Mouse (Mus musculus) kidney, adult 2 months (tissue): Measurements from ENCODE around the gene Ppm1b.

ENCODE experiments used
- CTCF ChIP-seq: fragments of 200-500 bp; conservative IDR thresholded peaks from 2 replicates; pipeline ENCODE4 v1.5.1; 2011; ENCODE audit warnings: low read depth, mild to moderate bottlenecking, control low read depth, low read length, moderate library complexity, mixed read lengths; ENCODE audit not compliant: insufficient read depth, insufficient read length
- POLR2A ChIP-seq: fragments of 200-500 bp; IDR thresholded peaks from one replicate; pipeline ENCODE4 v1.6.1; 2011; ENCODE audit warnings: low read depth, low read length, control low read depth

GRCm38 (mm10) chr17:85058276-85058675 is 101.7 kb downstream of the Ppm1b start:
- TF ChIP-seq CTCF (no peak), POLR2A (no peak)
